Comparison of ENCODE assay signal across 21 mouse cellular contexts in genomic region chr13:107340802-107341364, GRCm38 (mm10).
DNase-seq lines count a peak whose midpoint lies in the region; ATAC-seq and TF ChIP-seq lines count a peak whose summit lies in the region.
"Had no signal": no experiment of that assay in that cellular context is flagged by ENCODE, and none has a peak within 500 bp of the region (broad histone marks: within the 10 kb centered on the region; RNA-seq: fewer than 3 reads in every experiment).

No protein-coding gene starts in this region.

- no peak overlapping the region for H3K9ac ChIP-seq in kidney, postnatal 0 days (ENCODE audit: low read depth, low read length)
- no peak overlapping the region for H3K9ac ChIP-seq in kidney, embryonic 14.5 days (ENCODE audit: low read depth, low read length)
- no peak overlapping the region for H3K9ac ChIP-seq in midbrain, embryonic 14.5 days (replicated peaks; ENCODE audit: low read length)
- H3K9ac ChIP-seq in midbrain, embryonic 13.5 days (replicated peaks) = no peak overlapping the region
- no peak overlapping the region for H3K9ac ChIP-seq in embryonic facial prominence, embryonic 14.5 days (ENCODE audit: low read depth, low read length)
- H3K9ac ChIP-seq: embryonic facial prominence, embryonic 13.5 days; forebrain, embryonic 15.5 days; limb, embryonic 13.5 days; liver, embryonic 12.5 days had no signal

- no peak for ATAC-seq in kidney, postnatal 0 days (replicated peaks; ENCODE audit: low FRiP score, low read depth)
- ATAC-seq in kidney, embryonic 14.5 days (ENCODE audit: low FRiP score, low TSS enrichment) = no peak
- no peak for ATAC-seq in midbrain, embryonic 14.5 days (ENCODE audit: low FRiP score, low TSS enrichment)
- no peak for ATAC-seq in midbrain, embryonic 13.5 days
- ATAC-seq in embryonic facial prominence, embryonic 14.5 days (ENCODE audit: low read depth) = no peak
- ATAC-seq: forebrain, embryonic 15.5 days; intestine, embryonic 16.5 days; liver, embryonic 12.5 days had no signal

- H3K36me3 ChIP-seq in kidney, postnatal 0 days (ENCODE audit: insufficient read depth, low read length) = no peaks in the 10 kb centered on the region
- H3K36me3 ChIP-seq in kidney, embryonic 14.5 days (ENCODE audit: control insufficient read depth, insufficient read depth, low read length) = no peaks in the 10 kb centered on the region
- H3K36me3 ChIP-seq in midbrain, embryonic 14.5 days (ENCODE audit: control insufficient read depth, insufficient read depth, low read length) = no peaks in the 10 kb centered on the region
- H3K36me3 ChIP-seq in midbrain, embryonic 13.5 days = no peaks in the 10 kb centered on the region
- H3K36me3 ChIP-seq in embryonic facial prominence, embryonic 10.5 days (replicated peaks) = no peaks in the 10 kb centered on the region
- H3K36me3 ChIP-seq in embryonic facial prominence, embryonic 14.5 days (ENCODE audit: control insufficient read depth, insufficient read depth, low read length) = no peaks in the 10 kb centered on the region
- H3K36me3 ChIP-seq: embryonic facial prominence, embryonic 13.5 days; forebrain, embryonic 15.5 days; heart, embryonic 10.5 days; limb, embryonic 13.5 days; liver, embryonic 12.5 days had no signal

- no peak overlapping the region for H3K4me2 ChIP-seq in kidney, postnatal 0 days (ENCODE audit: low read length)
- no peak overlapping the region for H3K4me2 ChIP-seq in kidney, embryonic 14.5 days (replicated peaks; ENCODE audit: low read depth, low read length)
- H3K4me2 ChIP-seq in midbrain, embryonic 14.5 days (ENCODE audit: low read length) = no peak overlapping the region
- no peak overlapping the region for H3K4me2 ChIP-seq in midbrain, embryonic 13.5 days (replicated peaks)
- H3K4me2 ChIP-seq in embryonic facial prominence, embryonic 14.5 days (ENCODE audit: low read depth, low read length) = no peak overlapping the region
- H3K4me2 ChIP-seq: embryonic facial prominence, embryonic 13.5 days; forebrain, embryonic 15.5 days; limb, embryonic 13.5 days; liver, embryonic 12.5 days had no signal

- 76% methylated on average over 11 of the region's 11 CpGs for WGBS in kidney, postnatal 0 days
- 80% methylated on average over 11 of the region's 11 CpGs for WGBS in kidney, embryonic 14.5 days
- WGBS in midbrain, embryonic 14.5 days = 73% methylated on average over 11 of the region's 11 CpGs
- WGBS in midbrain, embryonic 13.5 days = 83% methylated on average over 11 of the region's 11 CpGs
- 78% methylated on average over 11 of the region's 11 CpGs for WGBS in embryonic facial prominence, embryonic 10.5 days
- WGBS in embryonic facial prominence, embryonic 14.5 days = 47% methylated on average over 11 of the region's 11 CpGs

- no peak for TF ChIP-seq CTCF in kidney, postnatal 0 days (IDR thresholded peaks at IDR 0.05; ENCODE audit: low read depth)

- no peak overlapping the region for H3K27ac ChIP-seq in kidney, postnatal 0 days
- H3K27ac ChIP-seq in kidney, embryonic 14.5 days (ENCODE audit: low read depth, low read length) = no peak overlapping the region
- 0 out of 2 replicates have a peak overlapping the region, but pooled peaks have one; percentile 26 for H3K27ac ChIP-seq in midbrain, embryonic 14.5 days (replicated peaks; ENCODE audit: low read depth, low read length)
- H3K27ac ChIP-seq in midbrain, embryonic 13.5 days = no peak overlapping the region
- no peak overlapping the region for H3K27ac ChIP-seq in embryonic facial prominence, embryonic 10.5 days (replicated peaks)
- no peak overlapping the region for H3K27ac ChIP-seq in embryonic facial prominence, embryonic 14.5 days (replicated peaks; ENCODE audit: low read depth, low read length)
- H3K27ac ChIP-seq: embryonic facial prominence, embryonic 13.5 days; forebrain, embryonic 15.5 days; heart, embryonic 10.5 days; limb, embryonic 13.5 days; liver, embryonic 12.5 days had no signal

- H3K27me3 ChIP-seq in kidney, postnatal 0 days (ENCODE audit: insufficient read depth, low read length) = no peaks in the 10 kb centered on the region
- no peaks in the 10 kb centered on the region for H3K27me3 ChIP-seq in kidney, embryonic 14.5 days (ENCODE audit: control insufficient read depth, insufficient read depth, low read length)
- no peaks in the 10 kb centered on the region for H3K27me3 ChIP-seq in midbrain, embryonic 14.5 days (ENCODE audit: control insufficient read depth, insufficient read depth, low read length)
- no peaks in the 10 kb centered on the region for H3K27me3 ChIP-seq in midbrain, embryonic 13.5 days
- no peaks in the 10 kb centered on the region for H3K27me3 ChIP-seq in embryonic facial prominence, embryonic 10.5 days (replicated peaks; ENCODE audit: low read depth, poor library complexity, severe bottlenecking)
- no peaks in the 10 kb centered on the region for H3K27me3 ChIP-seq in embryonic facial prominence, embryonic 14.5 days (replicated peaks; ENCODE audit: control insufficient read depth, insufficient read depth, low read length)
- H3K27me3 ChIP-seq: embryonic facial prominence, embryonic 13.5 days; forebrain, embryonic 15.5 days; limb, embryonic 13.5 days; liver, embryonic 12.5 days had no signal

- peak; percentile 8 for DNase-seq in kidney, postnatal 0 days (ENCODE audit: low spot score)
- peak; percentile 38 for DNase-seq in midbrain, embryonic 14.5 days
- peak; percentile 13 for DNase-seq in embryonic facial prominence, embryonic 10.5 days (ENCODE audit: low spot score)
- DNase-seq in embryonic facial prominence, embryonic 14.5 days (ENCODE audit: low spot score) = peak; percentile 24
- no peak for DNase-seq in gastrocnemius, postnatal 10 days
- no peak for DNase-seq in thymus, postnatal 14 days
- DNase-seq: adrenal gland, adult 2 months; cerebellum, adult 18-20 months; cerebellum, postnatal 14 days; kidney, adult 9 months; kidney, postnatal 36 days; lung, postnatal 4 days; thymus, postnatal 25 days had no signal

- no peaks in the 10 kb centered on the region for H3K4me1 ChIP-seq in kidney, postnatal 0 days (replicated peaks; ENCODE audit: insufficient read depth, low read length)
- H3K4me1 ChIP-seq in kidney, embryonic 14.5 days (ENCODE audit: control insufficient read depth, insufficient read depth, low read length) = no peaks in the 10 kb centered on the region
- peaks cover 21% of the 10 kb centered on the region for H3K4me1 ChIP-seq in midbrain, embryonic 14.5 days (ENCODE audit: control insufficient read depth, insufficient read depth, low read length)
- peaks cover 24% of the 10 kb centered on the region for H3K4me1 ChIP-seq in midbrain, embryonic 13.5 days (replicated peaks)
- no peaks in the 10 kb centered on the region for H3K4me1 ChIP-seq in embryonic facial prominence, embryonic 10.5 days
- no peaks in the 10 kb centered on the region for H3K4me1 ChIP-seq in embryonic facial prominence, embryonic 14.5 days (ENCODE audit: control insufficient read depth, insufficient read depth, low read length)
- H3K4me1 ChIP-seq: heart, embryonic 10.5 days; limb, embryonic 13.5 days; liver, embryonic 12.5 days had no signal

- H3K9me3 ChIP-seq in kidney, postnatal 0 days (replicated peaks; ENCODE audit: low read length) = no peaks in the 10 kb centered on the region
- H3K9me3 ChIP-seq in kidney, embryonic 14.5 days (ENCODE audit: control insufficient read depth, low read length) = no peaks in the 10 kb centered on the region
- no peaks in the 10 kb centered on the region for H3K9me3 ChIP-seq in midbrain, embryonic 14.5 days (ENCODE audit: control insufficient read depth, low read length)
- no peaks in the 10 kb centered on the region for H3K9me3 ChIP-seq in midbrain, embryonic 13.5 days
- no peaks in the 10 kb centered on the region for H3K9me3 ChIP-seq in embryonic facial prominence, embryonic 10.5 days
- H3K9me3 ChIP-seq in embryonic facial prominence, embryonic 14.5 days (ENCODE audit: control insufficient read depth, low read length) = no peaks in the 10 kb centered on the region
- H3K9me3 ChIP-seq: embryonic facial prominence, embryonic 13.5 days; forebrain, embryonic 15.5 days; heart, embryonic 10.5 days; limb, embryonic 13.5 days; liver, embryonic 12.5 days had no signal

- no peak overlapping the region for H3K4me3 ChIP-seq in kidney, postnatal 0 days (replicated peaks; ENCODE audit: low read depth, low read length)
- no peak overlapping the region for H3K4me3 ChIP-seq in kidney, embryonic 14.5 days (ENCODE audit: low read length)
- no peak overlapping the region for H3K4me3 ChIP-seq in midbrain, embryonic 14.5 days (replicated peaks; ENCODE audit: low read depth, low read length)
- no peak overlapping the region for H3K4me3 ChIP-seq in midbrain, embryonic 13.5 days (replicated peaks)
- no peak overlapping the region for H3K4me3 ChIP-seq in embryonic facial prominence, embryonic 10.5 days
- H3K4me3 ChIP-seq in embryonic facial prominence, embryonic 14.5 days (ENCODE audit: low read depth, low read length) = no peak overlapping the region
- H3K4me3 ChIP-seq: embryonic facial prominence, embryonic 13.5 days; forebrain, embryonic 15.5 days; heart, embryonic 10.5 days; limb, embryonic 13.5 days; liver, embryonic 12.5 days had no signal

Comparison
In these comparisons a context has a peak if more than half of its experiments do, and no peak if none do; other contexts are left out.
1. DNase-seq: peak in kidney, postnatal 0 days (single experiment), midbrain, embryonic 14.5 days (single experiment), embryonic facial prominence, embryonic 10.5 days (single experiment) and embryonic facial prominence, embryonic 14.5 days (single experiment); none in gastrocnemius, postnatal 10 days (single experiment) and thymus, postnatal 14 days (single experiment).